In genomic region chr1:93685401-93686244, GRCm38 (mm10) we compare ENCODE assay signal across 8 mouse cellular contexts. TPM values are rescaled to one million over a fixed set of nuclear protein-coding genes. Genes with fewer than 3 reads are reported as not detected.
A peak's percentile ranks its signal among the peaks of the same experiment; 100 is the strongest.
DNase-seq lines count a peak whose midpoint lies in the region; ATAC-seq and TF ChIP-seq lines count a peak whose summit lies in the region.

Gene Bok (plus strand): TSS chr1:93685660.

- no peaks in the 10 kb centered on the region for H3K9me3 ChIP-seq in hindbrain, embryonic 13.5 days

- DNase-seq in adrenal gland, adult 2 months, result peak; percentile 90
- peak; percentile 41 to 59 for DNase-seq in cerebellum, postnatal 36 days
- peak; percentile 90 for DNase-seq in gastrocnemius, adult 2 months
- DNase-seq in left cerebral cortex, adult 2 months (ENCODE audit: extremely low spot score in 1 of 2, low spot score in 2 of 2), result peak; percentile 48 to 53
- peak; percentile 80 for DNase-seq in lung, postnatal 36 days
- peak; percentile 82 to 83 for DNase-seq in right cerebral cortex, postnatal 10 days (ENCODE audit: low spot score in 2 of 2)

- ATAC-seq in hindbrain, embryonic 13.5 days (ENCODE audit: low FRiP score), result peak; percentile 47
- ATAC-seq in CD4-positive, CD25-positive, alpha-beta regulatory T cell, adult 4 months, result no peak

- peak within 1 kb of the TSS; percentile 54 for H3K27ac ChIP-seq in gastrocnemius, adult 2 months
- peak within 1 kb of the TSS; percentile 85 for H3K27ac ChIP-seq in hindbrain, embryonic 13.5 days
- peak within 1 kb of the TSS; percentile 74 for H3K27ac ChIP-seq in left cerebral cortex, adult 2 months

- peaks cover 13% of the 10 kb centered on the region for H3K27me3 ChIP-seq in hindbrain, embryonic 13.5 days

- peak within 1 kb of the TSS; percentile 76 for H3K4me2 ChIP-seq in hindbrain, embryonic 13.5 days

- H3K4me1 ChIP-seq in hindbrain, embryonic 13.5 days (replicated peaks), result peaks cover 30% of the 10 kb centered on the region

- WGBS in hindbrain, embryonic 13.5 days, result under 1% methylated on average over 78 of the region's 78 CpGs

- peaks cover 3% of the 10 kb centered on the region; the same call in 1 of the 2 replicates for H3K36me3 ChIP-seq in hindbrain, embryonic 13.5 days

- H3K4me3 ChIP-seq in gastrocnemius, adult 2 months, result peak within 1 kb of the TSS; percentile 72
- H3K4me3 ChIP-seq in hindbrain, embryonic 13.5 days, result peak within 1 kb of the TSS; percentile 64
- H3K4me3 ChIP-seq in left cerebral cortex, adult 2 months, result peak within 1 kb of the TSS; percentile 50

- intact Hi-C loops in gastrocnemius, adult 2 months (cut with DNase I), result no loop called here
- intact Hi-C loops in left cerebral cortex, adult 2 months (cut with DNase I), result loop anchor here (1.0 kb wide), 1 partner anchor 50 kb away; no protein-coding TSS in a partner anchor

- peak within 1 kb of the TSS; percentile 89 for H3K9ac ChIP-seq in hindbrain, embryonic 13.5 days

- TF ChIP-seq CTCF in gastrocnemius, adult 2 months (IDR thresholded peaks at IDR 0.05), result no peak
- TF ChIP-seq CTCF in left cerebral cortex, adult 2 months (IDR thresholded peaks at IDR 0.05), result no peak

RNA-seq across cellular contexts. Expression of gene Bok, which starts in this region (rescaled TPM):
- total RNA-seq in adrenal gland, adult 2 months (2021), result 10 to 100 TPM in 1 of 2 experiments, 1 to 10 TPM in 1; 8.9 to 16.4 TPM
- 54.5 and 93.1 TPM in 2 replicates for polyA plus RNA-seq in adrenal gland, adult 2 months (2012; rRNA removed)
- 1 to 10 TPM in 1 of 2 experiments, under 1 TPM in 1; 0.59 to 1.1 TPM for total RNA-seq in gastrocnemius, adult 2 months (2021)
- 74.8 and 76.7 TPM in 2 replicates for polyA plus RNA-seq in hindbrain, embryonic 13.5 days (2015; fragmentation: Nextera tagmentation; extraction: Ambion mirVana)
- 10 to 100 TPM; 33.2 to 35.8 TPM for total RNA-seq in left cerebral cortex, adult 2 months (2021)
- not detected for polyA plus RNA-seq in CD4-positive, CD25-positive, alpha-beta regulatory T cell, adult 4 months (2017; shearing (Covaris generic))

Comparison
In these comparisons a context has a peak if more than half of its experiments do, and no peak if none do; other contexts are left out.
1. RNA of gene Bok (total RNA-seq): 33.2 to 35.8 TPM in left cerebral cortex, adult 2 months and 8.9 to 16.4 TPM in adrenal gland, adult 2 months; 0.59 to 1.1 TPM in gastrocnemius, adult 2 months; every median in the first group is over 4 times any median in the second.
2. RNA of gene Bok (polyA plus RNA-seq): 74.8 to 76.7 TPM in hindbrain, embryonic 13.5 days and 54.5 to 93.1 TPM in adrenal gland, adult 2 months; not detected in CD4-positive, CD25-positive, alpha-beta regulatory T cell, adult 4 months; every median in the first group is over 10 times any median in the second.
3. Peak in every context shown above with its lines, with median percentiles within 50 percentile points of each other: DNase-seq, H3K27ac ChIP-seq and H3K4me3 ChIP-seq.